Mouse (Mus musculus): ENCODE data around the gene Bcam. TPM values are rescaled to one million over a fixed set of nuclear protein-coding genes. Genes with fewer than 3 reads are reported as not detected.

Bcam gene
- polyA plus RNA-seq, 1 experiment from 2014 or later: 17.6 TPM

DNA sequence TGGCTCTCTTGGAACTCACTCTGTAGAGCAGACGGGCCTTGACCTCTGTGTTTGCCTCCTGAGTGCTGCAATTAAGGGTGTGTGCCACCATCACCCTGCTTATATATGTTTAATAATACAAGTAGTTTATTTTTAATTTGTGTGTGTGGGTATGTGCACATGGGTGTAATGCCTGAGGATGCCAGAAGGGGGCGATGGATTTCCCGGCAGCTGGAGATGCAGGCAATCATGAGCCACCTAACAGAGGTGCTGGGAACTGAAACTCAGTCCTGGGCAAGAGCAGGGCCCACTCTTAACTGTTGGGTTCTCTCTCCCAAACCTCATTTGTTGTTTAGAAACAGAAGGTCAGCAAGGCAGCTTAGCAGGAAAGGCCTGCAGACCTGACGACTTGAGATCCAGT lies 9.1 kb upstream of the Bcam start:
- H3K27ac ChIP-seq (ENCODE audit: low read depth, low read length): no peak overlapping the region
- WGBS: 75% methylated on average over 4 of the region's 4 CpGs
- no peak overlapping the region for H3K4me3 ChIP-seq (ENCODE audit: low read depth, low read length)
- no peaks in the 10 kb centered on the region for H3K9me3 ChIP-seq (ENCODE audit: control insufficient read depth, low read length)
- ATAC-seq (replicated peaks; ENCODE audit: low FRiP score) (no peak), DNase-seq (ENCODE audit: low spot score) (no peak)
- no peak overlapping the region for H3K4me2 ChIP-seq (ENCODE audit: low read depth, low read length, severe bottlenecking)
- H3K4me1 ChIP-seq (replicated peaks; ENCODE audit: control insufficient read depth, insufficient read depth, low read length): no peaks in the 10 kb centered on the region
- no peak overlapping the region for H3K9ac ChIP-seq (ENCODE audit: low read length)
- no peaks in the 10 kb centered on the region for H3K27me3 ChIP-seq (ENCODE audit: control insufficient read depth, insufficient read depth, low read length)
- no peaks in the 10 kb centered on the region for H3K36me3 ChIP-seq (ENCODE audit: control insufficient read depth, insufficient read depth, low read length)

DNA sequence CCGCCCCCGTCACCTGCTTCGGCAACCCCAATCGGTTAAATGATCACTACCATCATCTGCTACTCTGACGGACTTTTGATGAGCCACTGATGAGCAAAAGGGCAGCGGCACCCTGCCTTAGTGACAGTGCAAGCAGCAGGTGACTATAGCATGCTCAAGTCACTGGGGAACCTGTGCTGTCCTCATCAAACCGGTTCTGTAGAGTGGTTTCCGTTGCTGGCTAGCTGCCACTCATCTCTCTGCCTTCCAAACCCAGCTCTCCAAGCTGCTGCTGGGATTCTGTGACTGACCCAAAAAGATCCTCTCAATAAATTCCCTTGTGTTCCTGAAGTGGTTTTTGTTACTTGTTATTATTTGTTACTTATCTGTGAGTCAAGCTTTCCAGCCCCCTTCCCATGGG lies 7.8 kb upstream of the Bcam start:
- no peak for ATAC-seq (replicated peaks; ENCODE audit: low FRiP score)
- DNase-seq (ENCODE audit: low spot score): no peak
- no peak overlapping the region for H3K4me2 ChIP-seq (ENCODE audit: low read depth, low read length, severe bottlenecking)
- H3K27ac ChIP-seq (ENCODE audit: low read depth, low read length): no peak overlapping the region
- no peaks in the 10 kb centered on the region for H3K27me3 ChIP-seq (ENCODE audit: control insufficient read depth, insufficient read depth, low read length)
- no peak overlapping the region for H3K4me3 ChIP-seq (ENCODE audit: low read depth, low read length)
- H3K36me3 ChIP-seq (ENCODE audit: control insufficient read depth, insufficient read depth, low read length): no peaks in the 10 kb centered on the region
- 86% methylated on average over 8 of the region's 8 CpGs for WGBS
- H3K4me1 ChIP-seq (replicated peaks; ENCODE audit: control insufficient read depth, insufficient read depth, low read length): no peaks in the 10 kb centered on the region
- H3K9ac ChIP-seq (ENCODE audit: low read length): no peak overlapping the region
- no peaks in the 10 kb centered on the region for H3K9me3 ChIP-seq (ENCODE audit: control insufficient read depth, low read length)

DNA sequence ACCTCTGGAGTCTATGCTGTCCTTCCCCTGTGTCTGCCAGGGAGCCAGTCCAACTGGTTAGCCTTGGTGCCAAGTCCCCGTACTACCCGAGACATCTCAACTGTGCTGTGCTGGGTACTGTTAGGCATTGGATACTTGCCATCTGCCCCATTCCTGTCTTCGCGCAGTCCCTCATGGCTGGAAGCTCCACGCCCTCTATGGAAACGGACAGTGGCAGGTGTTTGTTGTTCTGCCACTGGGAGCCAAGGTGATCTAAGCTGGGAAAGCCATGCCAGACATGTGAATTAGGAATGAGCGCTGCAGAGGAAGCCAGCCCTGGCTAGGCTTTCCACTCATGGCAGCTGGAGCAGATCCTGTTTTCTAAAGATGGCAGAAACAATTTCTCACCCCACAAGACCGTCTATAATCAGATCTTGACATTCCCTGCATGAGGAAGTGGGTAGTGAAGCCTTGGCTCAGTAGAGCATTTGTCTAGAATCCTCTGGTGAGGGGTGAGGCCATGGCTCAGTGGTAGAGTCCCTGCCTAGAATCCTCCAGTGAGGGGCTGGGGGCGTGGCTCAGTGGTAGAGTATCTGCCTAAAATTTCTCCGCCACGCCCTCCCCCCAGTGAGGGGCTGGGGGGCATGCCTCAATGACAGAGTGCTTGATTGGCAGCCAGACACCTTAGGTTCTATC lies 6.4 kb upstream of the Bcam start:
- H3K4me2 ChIP-seq (ENCODE audit: low read depth, low read length, severe bottlenecking): no peak overlapping the region
- no peak for ATAC-seq (replicated peaks; ENCODE audit: low FRiP score)

DNA sequence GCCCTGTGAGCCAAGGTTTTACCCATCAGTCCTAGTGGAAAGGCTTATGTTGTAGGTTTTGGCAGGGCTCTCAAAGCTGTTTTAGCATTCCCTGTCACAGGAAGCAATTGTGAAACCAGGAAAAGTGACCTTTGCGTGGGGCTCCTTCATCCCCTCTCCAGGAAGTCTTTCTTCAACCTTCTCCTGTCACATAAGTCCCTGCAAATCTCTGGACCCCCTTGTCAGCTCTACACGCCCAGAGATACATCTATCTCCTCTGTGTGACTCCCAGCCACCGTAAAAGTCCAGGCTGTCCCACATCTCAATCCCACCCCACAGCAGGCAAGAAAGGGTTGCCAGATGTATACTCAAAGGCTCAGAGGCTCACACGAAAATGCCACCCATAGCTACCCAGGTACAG lies 866 bp upstream of the Bcam start:
- ATAC-seq (replicated peaks; ENCODE audit: low FRiP score): no peak
- peaks cover 12% of the 10 kb centered on the region; the same call in 1 of the 2 replicates for H3K4me1 ChIP-seq (replicated peaks; ENCODE audit: control insufficient read depth, insufficient read depth, low read length)
- DNase-seq (ENCODE audit: low spot score): no peak
- H3K36me3 ChIP-seq (ENCODE audit: control insufficient read depth, insufficient read depth, low read length): no peaks in the 10 kb centered on the region
- no peaks in the 10 kb centered on the region for H3K9me3 ChIP-seq (ENCODE audit: control insufficient read depth, low read length)
- H3K4me2 ChIP-seq (ENCODE audit: low read depth, low read length, severe bottlenecking): no peak overlapping the region
- WGBS: 58% methylated on average over 4 of the region's 4 CpGs
- no peak overlapping the region for H3K4me3 ChIP-seq (ENCODE audit: low read depth, low read length)
- H3K27me3 ChIP-seq (ENCODE audit: control insufficient read depth, insufficient read depth, low read length): peaks cover 19% of the 10 kb centered on the region
- H3K9ac ChIP-seq (ENCODE audit: low read length): no peak overlapping the region
- H3K27ac ChIP-seq (ENCODE audit: low read depth, low read length): no peak overlapping the region

More for the DNA sequence above, 6.4 kb upstream of the Bcam start:
- no peak overlapping the region for H3K27ac ChIP-seq (ENCODE audit: low read depth, low read length)
- H3K36me3 ChIP-seq (ENCODE audit: control insufficient read depth, insufficient read depth, low read length): no peaks in the 10 kb centered on the region
- no peaks in the 10 kb centered on the region for H3K9me3 ChIP-seq (ENCODE audit: control insufficient read depth, low read length)
- H3K9ac ChIP-seq (ENCODE audit: low read length): no peak overlapping the region
- WGBS: 90% methylated on average over 11 of the region's 11 CpGs
- DNase-seq (ENCODE audit: low spot score): no peak
- H3K4me1 ChIP-seq (replicated peaks; ENCODE audit: control insufficient read depth, insufficient read depth, low read length): no peaks in the 10 kb centered on the region
- no peak overlapping the region for H3K4me3 ChIP-seq (ENCODE audit: low read depth, low read length)
- H3K27me3 ChIP-seq (ENCODE audit: control insufficient read depth, insufficient read depth, low read length): no peaks in the 10 kb centered on the region

DNA sequence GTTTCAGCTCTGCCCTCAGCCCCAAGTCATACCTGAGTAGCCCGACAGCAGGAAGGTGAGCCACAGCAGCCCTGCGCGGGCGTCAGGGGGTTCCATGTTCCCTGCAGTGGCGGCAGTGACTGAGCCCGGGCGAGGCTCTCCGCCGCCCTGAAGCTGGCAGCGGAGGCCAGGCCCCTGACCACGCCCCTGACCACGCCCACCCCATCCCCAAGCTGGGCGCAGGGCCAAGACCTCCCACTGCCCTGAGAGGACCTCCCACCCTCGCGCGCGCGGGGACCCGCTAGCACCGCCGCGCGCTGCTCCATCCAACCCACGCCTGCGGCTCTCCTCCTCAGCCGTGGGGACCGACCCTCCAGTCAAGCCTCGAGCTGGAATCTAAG lies 451 bp downstream of the Bcam start:
- ATAC-seq (replicated peaks; ENCODE audit: low FRiP score): peak; percentile 86
- H3K4me2 ChIP-seq (ENCODE audit: low read depth, low read length, severe bottlenecking): peak overlapping the region; percentile 76
- H3K4me1 ChIP-seq (replicated peaks; ENCODE audit: control insufficient read depth, insufficient read depth, low read length): peaks cover 12% of the 10 kb centered on the region; the same call in 1 of the 2 replicates
- under 1% methylated on average over 28 of the region's 28 CpGs for WGBS
- no peaks in the 10 kb centered on the region for H3K36me3 ChIP-seq (ENCODE audit: control insufficient read depth, insufficient read depth, low read length)
- H3K27ac ChIP-seq (ENCODE audit: low read depth, low read length): no peak overlapping the region
- DNase-seq (ENCODE audit: low spot score): peak; percentile 95
- no peaks in the 10 kb centered on the region for H3K9me3 ChIP-seq (ENCODE audit: control insufficient read depth, low read length)
- H3K4me3 ChIP-seq (ENCODE audit: low read depth, low read length): peak overlapping the region; percentile 34
- H3K9ac ChIP-seq (ENCODE audit: low read length): peak overlapping the region; percentile 47
- peaks cover 19% of the 10 kb centered on the region for H3K27me3 ChIP-seq (ENCODE audit: control insufficient read depth, insufficient read depth, low read length)

DNA sequence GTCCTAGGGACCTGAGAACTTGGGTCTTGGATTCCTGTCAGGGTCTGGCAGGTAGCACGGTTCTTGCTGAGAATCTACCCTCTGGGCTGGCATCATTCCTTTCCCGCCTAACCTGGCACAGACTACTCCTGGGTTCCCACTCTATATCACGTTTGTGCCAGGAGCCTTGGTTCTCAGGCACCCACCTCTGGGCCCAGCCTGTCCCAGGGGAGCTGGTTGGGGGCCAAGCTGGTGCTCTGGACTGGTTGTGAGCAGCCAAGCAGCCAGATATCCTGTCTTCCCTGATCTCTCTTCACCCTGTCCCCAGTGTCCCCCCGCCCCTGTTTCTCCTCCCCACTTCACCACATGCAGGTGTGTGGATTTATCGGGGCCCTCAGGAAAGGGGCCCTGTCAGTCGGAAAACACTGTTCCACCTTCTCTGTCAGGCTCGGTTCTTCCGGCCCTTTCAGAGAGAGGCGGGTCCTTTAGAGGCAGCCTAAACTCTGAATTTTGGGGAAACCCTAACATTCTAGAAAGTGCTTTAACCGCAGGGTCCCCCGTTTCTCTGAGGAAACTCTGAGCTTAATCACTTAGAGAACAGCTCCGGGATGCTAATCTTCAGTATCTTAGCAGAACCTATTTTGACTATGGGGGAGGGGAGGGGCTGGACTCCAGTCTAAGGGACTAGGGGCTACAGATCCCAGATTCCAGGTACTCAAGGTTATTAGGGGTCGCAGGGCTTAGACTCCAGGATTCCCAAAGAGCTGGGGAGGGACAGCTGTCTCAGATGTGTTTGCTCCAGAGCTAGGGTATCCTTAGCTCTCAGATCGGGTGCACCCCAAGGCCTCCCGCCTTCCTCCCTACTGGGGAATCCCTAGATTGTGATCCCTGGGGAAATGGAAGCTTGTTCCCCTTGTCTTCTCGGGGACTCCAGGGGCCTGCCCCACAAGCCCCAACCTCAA lies 1.1 kb downstream of the Bcam start:
- H3K4me1 ChIP-seq (replicated peaks; ENCODE audit: control insufficient read depth, insufficient read depth, low read length): peaks cover 12% of the 10 kb centered on the region; the same call in 1 of the 2 replicates
- peaks cover 19% of the 10 kb centered on the region for H3K27me3 ChIP-seq (ENCODE audit: control insufficient read depth, insufficient read depth, low read length)
- no peaks in the 10 kb centered on the region for H3K9me3 ChIP-seq (ENCODE audit: control insufficient read depth, low read length)
- peak overlapping the region; percentile 34 for H3K4me3 ChIP-seq (ENCODE audit: low read depth, low read length)
- H3K9ac ChIP-seq (ENCODE audit: low read length): peak overlapping the region; percentile 47
- no peak for DNase-seq (ENCODE audit: low spot score)
- WGBS: 8% methylated on average over 16 of the region's 16 CpGs
- H3K27ac ChIP-seq (ENCODE audit: low read depth, low read length): no peak overlapping the region
- H3K36me3 ChIP-seq (ENCODE audit: control insufficient read depth, insufficient read depth, low read length): no peaks in the 10 kb centered on the region
- peak overlapping the region; percentile 76 for H3K4me2 ChIP-seq (ENCODE audit: low read depth, low read length, severe bottlenecking)
- ATAC-seq (replicated peaks; ENCODE audit: low FRiP score): peak; percentile 60

DNA sequence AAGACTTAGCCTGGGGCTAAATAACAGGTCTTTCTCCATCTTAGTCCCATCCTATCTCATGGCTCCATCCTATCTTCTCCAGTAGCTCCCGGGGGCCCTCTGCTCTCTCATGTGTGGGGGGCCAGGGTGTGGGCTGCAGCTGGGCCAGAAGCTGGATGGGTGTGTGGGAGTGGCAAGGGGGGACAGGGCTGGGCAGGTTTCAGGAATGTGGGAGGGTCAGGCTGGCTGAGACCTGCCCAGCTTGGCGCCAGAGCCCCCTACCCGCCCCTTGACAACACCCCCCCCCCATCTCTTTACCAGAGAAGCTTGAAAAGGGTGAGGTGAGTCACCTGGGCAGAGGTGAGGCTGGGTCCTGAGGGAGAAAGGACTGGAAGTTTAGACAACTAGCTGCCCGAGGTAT lies 1.8 kb downstream of the Bcam start:
- H3K4me1 ChIP-seq (replicated peaks; ENCODE audit: control insufficient read depth, insufficient read depth, low read length): peaks cover 12% of the 10 kb centered on the region; the same call in 1 of the 2 replicates
- no peak for DNase-seq (ENCODE audit: low spot score)

DNA sequence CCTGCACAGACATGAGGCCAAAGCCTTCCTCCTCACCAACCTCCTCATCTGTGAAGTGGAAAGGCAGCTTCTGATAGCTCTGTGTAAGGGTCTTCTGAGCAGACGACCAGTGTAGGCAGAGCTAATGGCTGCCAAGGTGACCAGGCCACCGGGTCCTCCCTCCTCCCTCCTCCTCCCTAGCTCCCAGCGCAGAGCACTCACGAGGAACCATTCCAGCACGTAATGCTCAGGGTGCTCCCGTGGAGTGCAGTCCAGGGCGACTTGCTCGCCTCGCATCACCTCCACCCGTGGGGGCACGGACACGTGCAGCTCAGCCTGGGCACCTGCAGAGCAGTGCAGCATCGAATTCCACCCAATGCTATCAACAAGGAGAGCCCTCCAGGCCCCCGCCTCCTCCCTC lies 2.6 kb downstream of the Bcam start:
- H3K9ac ChIP-seq (ENCODE audit: low read length): no peak overlapping the region
- peaks cover 12% of the 10 kb centered on the region; the same call in 1 of the 2 replicates for H3K4me1 ChIP-seq (replicated peaks; ENCODE audit: control insufficient read depth, insufficient read depth, low read length)
- DNase-seq (ENCODE audit: low spot score): no peak
- ATAC-seq (replicated peaks; ENCODE audit: low FRiP score): no peak
- peaks cover 19% of the 10 kb centered on the region for H3K27me3 ChIP-seq (ENCODE audit: control insufficient read depth, insufficient read depth, low read length)
- WGBS: 66% methylated on average over 14 of the region's 14 CpGs
- H3K36me3 ChIP-seq (ENCODE audit: control insufficient read depth, insufficient read depth, low read length): no peaks in the 10 kb centered on the region
- H3K9me3 ChIP-seq (ENCODE audit: control insufficient read depth, low read length): no peaks in the 10 kb centered on the region
- no peak overlapping the region for H3K4me2 ChIP-seq (ENCODE audit: low read depth, low read length, severe bottlenecking)
- no peak overlapping the region for H3K4me3 ChIP-seq (ENCODE audit: low read depth, low read length)
- no peak overlapping the region for H3K27ac ChIP-seq (ENCODE audit: low read depth, low read length)

More for the DNA sequence above, 1.8 kb downstream of the Bcam start:
- WGBS: 23% methylated on average over 4 of the region's 4 CpGs
- no peak for ATAC-seq (replicated peaks; ENCODE audit: low FRiP score)
- Histone ChIP-seq H3K9me3 (ENCODE audit: control insufficient read depth, low read length) (no peaks in the 10 kb centered on the region), H3K4me3 (ENCODE audit: low read depth, low read length) (no peak overlapping the region), H3K9ac (ENCODE audit: low read length) (no peak overlapping the region), H3K27ac (ENCODE audit: low read depth, low read length) (no peak overlapping the region), H3K27me3 (ENCODE audit: control insufficient read depth, insufficient read depth, low read length) (peaks cover 19% of the 10 kb centered on the region), H3K36me3 (ENCODE audit: control insufficient read depth, insufficient read depth, low read length) (no peaks in the 10 kb centered on the region), H3K4me2 (ENCODE audit: low read depth, low read length, severe bottlenecking) (peak overlapping the region; percentile 76; the same call in 1 of the 2 replicates)

Data from forebrain, embryonic 11.5 days (tissue).